In the genomic region with DNA sequence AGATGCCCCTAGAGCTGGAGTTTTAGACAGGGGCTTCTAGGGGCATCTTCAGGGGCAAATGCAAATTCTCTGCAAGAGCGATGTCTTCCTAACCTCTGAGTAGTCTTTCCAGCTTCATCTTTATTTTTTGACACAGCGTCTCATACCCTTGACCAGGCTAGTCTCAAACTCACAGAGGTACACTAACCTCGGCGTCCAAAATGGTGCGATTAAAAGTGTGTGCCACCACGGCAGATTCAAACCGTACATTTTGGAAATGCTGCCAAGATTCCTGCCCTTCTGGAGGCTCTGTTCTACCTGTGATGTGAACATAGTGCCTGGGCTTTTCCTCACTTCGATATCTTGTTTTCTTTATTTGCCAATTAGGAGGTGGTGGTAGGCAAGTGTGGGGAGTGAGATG, we compare ENCODE assay signal across 8 mouse cellular contexts. TPM values are rescaled to one million over a fixed set of nuclear protein-coding genes. Genes with fewer than 3 reads are reported as not detected.
DNase-seq lines count a peak whose midpoint lies in the region; ATAC-seq and TF ChIP-seq lines count a peak whose summit lies in the region.
"Had no signal": no experiment of that assay in that cellular context is flagged by ENCODE, and none has a peak within 500 bp of the region (broad histone marks: within the 10 kb centered on the region; RNA-seq: fewer than 3 reads in every experiment).

No protein-coding gene starts in this region.

- no peaks in the 10 kb centered on the region for H3K36me3 ChIP-seq in forebrain, embryonic 11.5 days (ENCODE audit: control insufficient read depth, insufficient read depth, low read length)
- no peaks in the 10 kb centered on the region for H3K36me3 ChIP-seq in intestine, embryonic 15.5 days
- no peaks in the 10 kb centered on the region for H3K36me3 ChIP-seq in neural tube, embryonic 12.5 days
- H3K36me3 ChIP-seq: stomach, embryonic 15.5 days had no signal

- TF ChIP-seq CTCF in layer of hippocampus, adult 2 months (conservative IDR thresholded peaks at IDR 0.05): no peak

- no peak overlapping the region for H3K9ac ChIP-seq in forebrain, embryonic 11.5 days (ENCODE audit: low read length)
- H3K9ac ChIP-seq in intestine, embryonic 15.5 days: no peak overlapping the region
- H3K9ac ChIP-seq in neural tube, embryonic 12.5 days: no peak overlapping the region

- no peak overlapping the region for H3K4me2 ChIP-seq in forebrain, embryonic 11.5 days (ENCODE audit: low read depth, low read length, severe bottlenecking)
- no peak overlapping the region; the same call in 1 of the 2 replicates for H3K4me2 ChIP-seq in intestine, embryonic 15.5 days (replicated peaks)
- H3K4me2 ChIP-seq in neural tube, embryonic 12.5 days (replicated peaks): 0 out of 2 replicates have a peak overlapping the region, but pooled peaks have one; percentile 7

- WGBS in forebrain, embryonic 11.5 days: 94% methylated on average over 8 of the region's 8 CpGs
- WGBS in intestine, embryonic 15.5 days: 93% methylated on average over 8 of the region's 8 CpGs
- WGBS in neural tube, embryonic 12.5 days: 97% methylated on average over 8 of the region's 8 CpGs

- peak; percentile 44 for ATAC-seq in forebrain, embryonic 11.5 days (replicated peaks; ENCODE audit: low FRiP score)
- peak; percentile 26 for ATAC-seq in intestine, embryonic 15.5 days
- ATAC-seq in neural tube, embryonic 12.5 days (ENCODE audit: low FRiP score, low read depth): peak; percentile 20

- peaks cover 6% of the 10 kb centered on the region for H3K27me3 ChIP-seq in forebrain, embryonic 11.5 days (ENCODE audit: control insufficient read depth, insufficient read depth, low read length)
- H3K27me3 ChIP-seq in intestine, embryonic 15.5 days (replicated peaks): no peaks in the 10 kb centered on the region
- 0 out of 2 replicates have a peak, but pooled peaks cover 5% of the 10 kb centered on the region for H3K27me3 ChIP-seq in neural tube, embryonic 12.5 days (replicated peaks)
- H3K27me3 ChIP-seq: stomach, embryonic 15.5 days had no signal

- no peak overlapping the region for H3K27ac ChIP-seq in layer of hippocampus, adult 2 months
- no peak overlapping the region for H3K27ac ChIP-seq in forebrain, embryonic 11.5 days (ENCODE audit: low read depth, low read length)
- H3K27ac ChIP-seq in intestine, embryonic 15.5 days: no peak overlapping the region
- H3K27ac ChIP-seq in neural tube, embryonic 12.5 days: no peak overlapping the region

- H3K9me3 ChIP-seq in forebrain, embryonic 11.5 days (ENCODE audit: control insufficient read depth, low read length): peaks cover 11% of the 10 kb centered on the region; the same call in 1 of the 2 replicates
- no peaks in the 10 kb centered on the region for H3K9me3 ChIP-seq in intestine, embryonic 15.5 days
- H3K9me3 ChIP-seq in neural tube, embryonic 12.5 days: peaks cover 4% of the 10 kb centered on the region; the same call in 1 of the 2 replicates
- H3K9me3 ChIP-seq: stomach, embryonic 15.5 days had no signal

- DNase-seq in layer of hippocampus, adult 2 months (ENCODE audit: low spot score in 2 of 2): no peak
- DNase-seq in layer of hippocampus, adult 18-20 months (ENCODE audit: low spot score in 2 of 2): no peak
- no peak for DNase-seq in forebrain, embryonic 11.5 days (ENCODE audit: low spot score)
- DNase-seq in gastrocnemius, postnatal 10 days: no peak
- DNase-seq in kidney, adult 18-20 months: no peak

- peaks cover 7% of the 10 kb centered on the region; the same call in 1 of the 2 replicates for H3K4me1 ChIP-seq in forebrain, embryonic 11.5 days (replicated peaks; ENCODE audit: control insufficient read depth, insufficient read depth, low read length)
- peaks cover 6% of the 10 kb centered on the region for H3K4me1 ChIP-seq in intestine, embryonic 15.5 days (replicated peaks)
- H3K4me1 ChIP-seq in neural tube, embryonic 12.5 days: peaks cover 18% of the 10 kb centered on the region

- 0 out of 2 replicates have a peak overlapping the region, but pooled peaks have one; percentile 84 for H3K4me3 ChIP-seq in layer of hippocampus, adult 2 months
- H3K4me3 ChIP-seq in forebrain, embryonic 11.5 days (ENCODE audit: low read depth, low read length): peak overlapping the region; percentile 75; the same call in 1 of the 2 replicates
- no peak overlapping the region for H3K4me3 ChIP-seq in intestine, embryonic 15.5 days (replicated peaks)
- H3K4me3 ChIP-seq in neural tube, embryonic 12.5 days: no peak overlapping the region

RNA-seq across cellular contexts. Expression of a gene that starts 0.6 kb away (rescaled TPM):
- 10 to 100 TPM; 12.5 to 13.1 TPM for total RNA-seq in layer of hippocampus, adult 2 months (2021)
- total RNA-seq in layer of hippocampus, adult 18-20 months (2021): 10 to 100 TPM; 15.0 to 15.4 TPM
- polyA plus RNA-seq in forebrain, embryonic 11.5 days (2014; fragmentation: Nextera tagmentation; extraction: Ambion mirVana): 13.6 and 13.9 TPM in 2 replicates
- polyA plus RNA-seq in intestine, embryonic 15.5 days (2015; fragmentation: Nextera tagmentation; extraction: Ambion mirVana): 10.5 and 12.8 TPM in 2 replicates
- 18.3 and 19.9 TPM in 2 replicates for polyA plus RNA-seq in neural tube, embryonic 12.5 days (2016; fragmentation: Nextera tagmentation; extraction: Ambion mirVana)
- 1 to 10 TPM; 2.7 to 4.2 TPM for total RNA-seq in gastrocnemius, postnatal 10 days (2021)

RNA-seq across cellular contexts. Expression of a gene that starts 0.9 kb away (rescaled TPM):
- under 1 TPM; 0.33 to 0.71 TPM for total RNA-seq in layer of hippocampus, adult 2 months (2021)
- total RNA-seq in layer of hippocampus, adult 18-20 months (2021): under 1 TPM in 1 of 2 experiments, not detected in 1; 0.27 TPM
- 1.2 and 1.4 TPM in 2 replicates for polyA plus RNA-seq in forebrain, embryonic 11.5 days (2014; fragmentation: Nextera tagmentation; extraction: Ambion mirVana)
- 1.8 and 2.3 TPM in 2 replicates for polyA plus RNA-seq in intestine, embryonic 15.5 days (2015; fragmentation: Nextera tagmentation; extraction: Ambion mirVana)
- 1.0 and 1.1 TPM in 2 replicates for polyA plus RNA-seq in neural tube, embryonic 12.5 days (2016; fragmentation: Nextera tagmentation; extraction: Ambion mirVana)
- total RNA-seq in gastrocnemius, postnatal 10 days (2021): under 1 TPM in 1 of 2 experiments, not detected in 1; 0.14 TPM

RNA-seq across cellular contexts. Expression of a gene that starts 24.7 kb away (rescaled TPM):
- 1 to 10 TPM; 2.4 to 2.8 TPM for total RNA-seq in layer of hippocampus, adult 2 months (2021)
- 1 to 10 TPM; 2.0 to 2.6 TPM for total RNA-seq in layer of hippocampus, adult 18-20 months (2021)
- polyA plus RNA-seq in forebrain, embryonic 11.5 days (2014; fragmentation: Nextera tagmentation; extraction: Ambion mirVana): 9.9 and 10.8 TPM in 2 replicates
- 8.7 and 8.8 TPM in 2 replicates for polyA plus RNA-seq in intestine, embryonic 15.5 days (2015; fragmentation: Nextera tagmentation; extraction: Ambion mirVana)
- polyA plus RNA-seq in neural tube, embryonic 12.5 days (2016; fragmentation: Nextera tagmentation; extraction: Ambion mirVana): 4.5 and 5.2 TPM in 2 replicates
- 1 to 10 TPM; 5.3 to 7.8 TPM for total RNA-seq in gastrocnemius, postnatal 10 days (2021)

RNA-seq across cellular contexts. Expression of a gene that starts 30.0 kb away (rescaled TPM):
- 10 to 100 TPM; 17.6 to 18.4 TPM for total RNA-seq in layer of hippocampus, adult 2 months (2021)
- total RNA-seq in layer of hippocampus, adult 18-20 months (2021): 10 to 100 TPM; 17.1 to 18.7 TPM
- polyA plus RNA-seq in forebrain, embryonic 11.5 days (2014; fragmentation: Nextera tagmentation; extraction: Ambion mirVana): 13.8 and 13.9 TPM in 2 replicates
- 9.2 and 11.5 TPM in 2 replicates for polyA plus RNA-seq in intestine, embryonic 15.5 days (2015; fragmentation: Nextera tagmentation; extraction: Ambion mirVana)
- polyA plus RNA-seq in neural tube, embryonic 12.5 days (2016; fragmentation: Nextera tagmentation; extraction: Ambion mirVana): 19.5 and 20.9 TPM in 2 replicates
- 1 to 10 TPM; 5.0 to 5.5 TPM for total RNA-seq in gastrocnemius, postnatal 10 days (2021)

RNA-seq across cellular contexts. Expression of a gene that starts 30.4 kb away (rescaled TPM):
- total RNA-seq in layer of hippocampus, adult 2 months (2021): 10 to 100 TPM; 76.0 to 80.5 TPM
- total RNA-seq in layer of hippocampus, adult 18-20 months (2021): 10 to 100 TPM; 79.7 to 82.8 TPM
- polyA plus RNA-seq in forebrain, embryonic 11.5 days (2014; fragmentation: Nextera tagmentation; extraction: Ambion mirVana): 154 and 158 TPM in 2 replicates
- 138 TPM in 2 replicates for polyA plus RNA-seq in intestine, embryonic 15.5 days (2015; fragmentation: Nextera tagmentation; extraction: Ambion mirVana)
- polyA plus RNA-seq in neural tube, embryonic 12.5 days (2016; fragmentation: Nextera tagmentation; extraction: Ambion mirVana): 124 and 133 TPM in 2 replicates
- total RNA-seq in gastrocnemius, postnatal 10 days (2021): 10 to 100 TPM; 72.9 to 77.4 TPM

Comparison
In these comparisons a context has a peak if more than half of its experiments do, and no peak if none do; other contexts are left out.
1. H3K4me3 ChIP-seq: peak in layer of hippocampus, adult 2 months (single experiment) and forebrain, embryonic 11.5 days (single experiment); none in intestine, embryonic 15.5 days (single experiment) and neural tube, embryonic 12.5 days (single experiment).
2. Peak in every context shown above with its lines, with median percentiles within 50 percentile points of each other: ATAC-seq.